Mouse (Mus musculus) layer of hippocampus, adult 18-20 months (tissue): ENCODE results near the gene Ascc1. TPM values are rescaled to one million over a fixed set of nuclear protein-coding genes. Genes with fewer than 3 reads are reported as not detected.
A peak's percentile ranks its signal among the peaks of the same experiment; 100 is the strongest.

Experiments used
- DNase-seq, 2 experiments: peaks; one replicate each; pipeline ENCODE4 v3.0.0; 2022; ENCODE audit warnings: low spot score in 2 of 2
- long read RNA-seq: library from polyadenylated mRNA; stranded (forward); transcript quantifications from one replicate; pipeline ENCODE4 v2.0.0, GENCODE M21; 2021
- total RNA-seq, 2 experiments: library from RNA; stranded (reverse); gene quantifications; 2 replicates each; pipeline ENCODE4 v1.2.3; 2021

The Ascc1 gene
- 10 to 100 TPM; 15.4 to 17.9 TPM for total RNA-seq
- long read RNA-seq, partial matches to known transcripts = 1 of 8 reads
- long read RNA-seq, other reads (novel, unspliced or antisense) = 2 of 8 reads

- peak; percentile 95 to 97 for DNase-seq
Observed at GRCm38 (mm10) chr10:60002673-60003212, at the start of gene Ascc1, which contains the start of gene Anapc16. Gene Ascc1 (plus strand): TSS chr10:60002805. Gene Anapc16 (minus strand): TSS chr10:60003135.

GRCm38 (mm10) chr10:59953564-59954039, 49.0 kb upstream of the Ascc1 start:
- DNase-seq = no peak

GRCm38 (mm10) chr10:59956681-59957080, 45.9 kb upstream of the Ascc1 start:
- no peak for DNase-seq

DNA sequence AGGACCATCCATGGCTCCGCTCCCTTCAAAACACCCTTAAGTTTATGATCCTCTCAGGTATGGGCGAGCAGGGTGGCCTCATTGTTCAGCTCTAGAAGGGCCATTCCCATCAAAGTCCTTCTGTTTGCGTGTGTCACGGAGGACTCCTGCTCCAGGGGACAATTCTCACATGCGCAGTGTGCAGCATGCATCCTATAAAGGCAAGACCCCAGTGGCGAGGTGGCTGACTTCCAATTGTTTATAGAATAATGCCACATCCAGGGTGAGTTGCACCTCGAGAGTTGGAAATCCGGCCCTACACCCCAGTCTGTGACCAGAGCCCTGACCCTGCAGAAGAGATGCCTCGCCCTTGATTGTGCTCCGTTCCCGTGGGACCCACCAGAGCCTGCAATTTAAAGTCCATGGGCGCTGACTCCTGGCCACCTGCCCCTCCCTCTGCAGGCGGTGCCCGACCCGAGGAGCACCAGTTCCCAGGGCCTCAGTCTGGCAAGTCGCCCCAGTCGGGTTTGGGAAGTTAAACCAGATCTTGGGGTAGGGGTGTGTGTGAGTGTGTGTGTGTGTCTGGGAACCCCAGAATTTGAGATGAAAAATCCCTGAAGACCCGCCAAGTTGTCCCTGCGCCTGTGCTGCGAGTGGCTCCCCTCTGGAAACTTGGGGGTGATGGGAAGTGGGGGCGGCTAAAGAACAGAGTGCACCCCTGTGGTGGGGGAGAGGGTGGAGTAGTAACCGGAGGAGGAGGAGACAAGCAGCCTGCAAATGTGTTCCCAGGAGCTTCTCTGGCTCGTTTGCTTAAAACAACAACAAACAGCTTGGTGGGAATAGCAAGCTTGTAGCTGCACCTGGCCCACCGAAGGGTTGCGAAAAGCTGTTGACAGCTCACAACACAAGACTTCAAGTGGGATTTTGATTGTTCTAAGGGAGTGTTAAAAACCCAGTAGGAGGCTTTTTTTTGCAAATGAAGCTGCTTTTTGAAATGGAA, 45.1 kb upstream of the Ascc1 start:
- peak; percentile 59 to 86 for DNase-seq

DNA sequence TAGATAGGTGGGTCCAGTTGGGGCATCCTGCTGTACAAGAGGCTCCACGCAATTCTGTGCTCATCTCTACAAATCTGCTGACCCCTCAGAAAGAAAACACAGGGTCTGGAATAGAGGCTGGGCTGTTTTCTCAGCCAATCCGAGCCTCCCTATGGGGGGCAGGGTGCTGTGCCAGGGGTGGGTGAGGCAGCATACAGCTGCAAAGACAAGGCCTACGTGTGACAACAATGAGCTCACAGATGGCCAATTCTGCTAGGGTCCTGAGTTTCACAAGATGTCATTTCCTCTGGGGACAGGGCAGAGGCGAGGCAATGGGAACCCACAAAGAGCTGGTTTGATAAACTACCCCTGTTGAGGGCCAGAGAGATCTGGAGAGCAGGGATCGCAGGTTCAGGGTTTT, 44.1 kb upstream of the Ascc1 start:
- DNase-seq = peak in 1 of 2 experiments; percentile 67

- DNase-seq = no peak
Observed at GRCm38 (mm10) chr10:59959517-59959916, 43.1 kb upstream of the Ascc1 start.

DNA sequence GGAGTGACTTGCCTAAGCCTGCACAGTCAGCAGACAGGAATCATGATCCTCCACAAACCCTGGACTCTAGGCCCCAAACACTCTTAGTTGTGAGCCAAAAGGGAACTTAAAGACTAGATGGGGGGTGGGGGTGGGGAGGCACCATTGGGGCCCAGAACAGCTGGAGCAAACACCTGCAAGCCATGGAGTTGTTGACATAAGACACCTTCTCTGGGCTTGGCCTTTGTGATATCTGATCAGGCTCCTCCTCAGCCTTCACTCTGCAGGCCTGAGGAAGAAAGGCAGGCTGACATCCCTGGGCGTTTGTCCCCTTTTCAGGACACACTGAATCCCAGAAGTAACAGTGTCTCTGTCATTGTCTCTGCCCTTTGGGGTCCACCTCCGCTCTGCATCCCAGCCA, 39.0 kb upstream of the Ascc1 start:
- no peak for DNase-seq

- no peak for DNase-seq
Observed at GRCm38 (mm10) chr10:59964504-59965361, 37.9 kb upstream of the Ascc1 start.

DNA sequence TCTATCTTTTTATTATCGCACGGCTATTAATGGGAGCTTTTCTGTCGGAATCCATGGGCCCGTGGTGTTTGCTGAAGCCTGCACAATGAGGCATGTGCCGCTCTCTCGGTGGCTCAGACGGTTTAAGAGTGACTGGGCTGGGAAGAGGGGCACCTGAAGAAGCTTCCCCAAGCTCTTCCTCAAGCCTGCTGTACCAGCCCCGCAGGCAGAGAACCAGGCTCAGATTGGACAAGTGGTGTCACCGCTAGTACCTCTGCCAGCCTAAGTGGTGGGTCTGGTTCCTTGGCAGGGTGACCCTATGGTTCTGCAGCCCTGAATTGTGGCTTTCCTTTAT, 37.3 kb upstream of the Ascc1 start:
- DNase-seq = no peak

- DNase-seq = no peak
Observed at GRCm38 (mm10) chr10:59965788-59966187, 36.8 kb upstream of the Ascc1 start.

DNA sequence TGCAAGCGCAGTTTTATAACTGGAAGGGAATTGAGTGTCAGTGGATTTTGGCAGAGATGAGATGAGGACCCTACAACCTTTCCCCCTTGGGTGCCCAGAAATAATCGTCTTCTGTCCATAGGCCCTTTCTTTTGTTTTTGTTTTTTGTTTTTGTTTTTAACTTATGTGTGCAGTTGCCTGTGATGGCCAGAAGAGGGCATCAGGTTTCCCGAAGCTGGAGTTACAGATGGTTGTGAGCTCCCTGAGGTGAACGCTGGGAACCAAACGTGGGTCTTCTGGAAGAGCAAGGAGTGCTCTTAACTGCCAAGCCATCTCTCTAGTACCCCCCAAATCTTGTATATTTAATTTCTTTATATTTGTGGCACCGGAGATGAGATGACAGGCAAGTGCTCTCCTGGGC, 35.9 kb upstream of the Ascc1 start:
- DNase-seq = no peak

DNA sequence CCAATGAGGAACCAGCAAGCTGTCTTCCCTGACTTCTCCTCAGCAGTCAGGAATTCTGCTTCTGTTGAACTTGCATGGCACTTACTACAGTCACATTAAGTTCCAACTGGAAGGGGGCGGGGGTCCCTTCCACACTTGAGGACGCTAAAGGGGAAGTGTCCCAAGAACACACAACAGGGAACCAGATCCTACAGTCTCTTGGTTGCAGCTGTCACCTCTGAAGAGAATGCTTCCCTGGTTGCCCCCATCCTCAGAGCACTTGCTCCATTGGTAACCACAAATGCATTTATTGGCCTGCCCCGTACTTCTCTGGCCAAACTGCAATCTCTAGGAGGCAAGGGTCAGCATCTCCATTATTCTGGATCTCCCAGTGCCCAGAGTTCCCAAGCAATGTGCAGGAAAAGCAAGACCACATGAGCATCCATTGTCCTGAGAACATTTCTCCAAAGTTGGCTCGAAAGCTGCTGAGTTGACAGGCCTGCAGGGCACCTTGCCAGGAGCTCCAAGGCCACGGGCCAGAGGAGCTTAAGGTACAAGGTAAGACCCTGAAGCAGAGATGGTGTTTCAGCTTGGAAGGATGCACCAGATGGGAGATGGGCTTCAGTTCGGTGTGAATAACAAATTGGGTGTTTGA, 35.2 kb upstream of the Ascc1 start:
- no peak for DNase-seq

GRCm38 (mm10) chr10:59969821-59970449, 32.7 kb upstream of the Ascc1 start:
- DNase-seq = peak in 1 of 2 experiments; percentile 91

DNA sequence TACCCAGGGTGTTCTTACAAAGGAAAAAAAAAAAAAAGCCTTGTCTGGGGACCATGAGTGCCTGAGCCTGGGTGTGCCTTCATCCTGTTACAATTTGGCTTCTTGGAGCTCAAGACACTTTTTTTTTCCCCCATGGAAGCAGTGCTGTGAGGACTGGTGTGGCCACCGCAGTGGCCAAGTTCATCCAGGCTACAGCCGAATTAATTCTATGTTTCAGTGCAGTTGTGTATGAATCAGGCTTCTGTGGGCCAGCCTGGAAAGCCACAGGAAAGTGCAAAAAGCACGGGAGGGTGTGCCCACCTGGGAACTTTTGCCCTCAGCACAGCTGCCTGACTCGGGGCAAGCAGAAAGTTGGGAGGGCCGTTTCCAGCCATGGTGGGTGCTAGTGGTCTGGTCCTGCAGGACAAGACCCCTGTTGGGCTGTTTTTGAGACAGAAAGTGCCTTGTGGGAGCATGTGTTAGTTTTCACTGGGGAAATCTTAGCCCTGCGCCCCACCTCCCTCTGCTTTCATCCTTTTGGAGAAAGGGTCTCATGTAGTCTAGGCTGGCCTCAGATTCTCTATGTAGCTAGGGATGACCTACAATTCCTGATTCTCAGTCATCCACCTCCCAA, 32.0 kb upstream of the Ascc1 start:
- no peak for DNase-seq

DNA sequence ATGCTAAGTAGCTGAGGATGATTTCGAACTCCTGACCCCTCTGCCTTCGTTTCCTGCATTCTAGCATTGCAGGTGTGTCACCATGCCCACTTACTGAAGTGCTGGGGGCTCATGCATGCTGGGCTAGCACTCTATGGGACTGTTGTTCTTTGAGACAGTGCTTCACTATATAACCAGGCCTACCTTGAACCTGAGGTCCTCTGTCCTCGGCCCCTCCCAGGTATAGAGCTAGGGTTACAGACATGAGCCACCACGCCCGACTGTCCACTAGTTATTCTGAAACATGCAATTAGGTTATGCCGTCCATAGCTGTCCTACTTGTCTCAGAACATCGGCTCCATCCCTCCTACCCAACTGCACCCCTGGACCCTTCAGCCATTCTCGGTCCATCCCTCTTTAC, 30.8 kb upstream of the Ascc1 start:
- no peak for DNase-seq

- no peak for DNase-seq
Observed at GRCm38 (mm10) chr10:59972534-59972933, 30.1 kb upstream of the Ascc1 start.

DNA sequence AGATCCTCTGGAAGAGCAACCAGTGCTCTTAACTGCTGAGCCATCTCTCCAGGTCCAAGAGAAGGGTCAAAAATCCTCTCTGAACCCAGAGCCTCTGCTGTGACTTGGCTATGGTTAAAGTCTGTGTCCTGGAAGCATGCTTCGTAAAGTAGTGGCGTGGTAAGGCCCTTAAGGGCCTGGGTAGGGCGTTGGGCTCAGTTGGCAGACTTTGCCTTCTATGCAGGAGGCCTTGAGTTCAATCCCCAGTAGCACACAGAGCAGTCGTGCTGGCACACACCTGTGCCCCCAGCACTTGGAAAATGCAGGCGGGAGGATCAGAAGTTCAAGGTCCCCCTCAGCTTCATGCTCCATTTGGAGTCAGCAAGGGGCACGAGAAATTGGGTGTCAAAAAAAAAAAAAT, 29.6 kb upstream of the Ascc1 start:
- no peak for DNase-seq

- no peak for DNase-seq
Observed at GRCm38 (mm10) chr10:59973400-59973799, 29.2 kb upstream of the Ascc1 start.

DNA sequence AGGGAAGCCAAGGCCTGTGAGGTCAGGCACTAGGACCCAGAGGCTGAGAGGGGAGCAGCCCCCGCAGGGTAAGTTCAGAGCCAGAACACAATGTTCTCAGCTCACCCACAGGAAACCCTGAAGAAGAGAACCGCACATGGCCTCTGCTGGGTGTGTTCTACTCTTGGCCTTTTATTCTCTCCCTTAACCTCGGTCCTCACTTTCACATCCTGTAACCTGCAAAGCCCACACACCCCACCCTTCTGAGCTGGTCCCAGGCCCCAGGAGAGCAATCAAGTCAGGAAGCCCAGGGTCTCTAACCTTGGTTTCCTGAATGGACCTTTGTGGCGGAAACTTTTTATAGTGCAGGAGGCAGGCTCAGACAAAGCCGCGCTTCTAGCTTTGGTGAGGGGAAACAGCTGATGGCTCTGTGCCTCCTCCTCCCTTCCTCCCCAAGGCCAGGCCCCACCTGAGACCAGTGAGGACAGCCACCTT, 28.4 kb upstream of the Ascc1 start:
- DNase-seq = peak in 1 of 2 experiments; percentile 75

DNA sequence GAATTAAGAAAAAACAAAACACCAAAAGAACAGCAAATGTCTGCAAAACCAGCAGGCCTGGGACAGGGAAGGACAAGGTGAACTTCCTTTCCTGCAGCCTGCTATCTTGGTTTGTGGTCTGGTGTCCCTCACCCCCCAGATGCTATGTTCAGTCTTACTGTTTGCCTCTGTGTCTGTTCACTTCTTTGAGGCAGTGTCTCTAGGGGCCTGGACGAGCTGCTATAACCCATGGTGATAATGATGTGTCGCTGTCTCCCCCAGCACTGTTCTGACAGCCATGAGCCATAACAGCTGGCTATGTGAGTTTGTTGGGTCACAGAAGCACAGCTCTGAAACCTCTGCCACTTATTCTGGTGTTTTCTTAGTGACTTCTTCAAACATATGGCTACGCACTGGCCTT, 27.8 kb upstream of the Ascc1 start:
- DNase-seq = no peak
